Mouse (Mus musculus): ENCODE results near the gene Ermp1.

Gene Ermp1

DNA sequence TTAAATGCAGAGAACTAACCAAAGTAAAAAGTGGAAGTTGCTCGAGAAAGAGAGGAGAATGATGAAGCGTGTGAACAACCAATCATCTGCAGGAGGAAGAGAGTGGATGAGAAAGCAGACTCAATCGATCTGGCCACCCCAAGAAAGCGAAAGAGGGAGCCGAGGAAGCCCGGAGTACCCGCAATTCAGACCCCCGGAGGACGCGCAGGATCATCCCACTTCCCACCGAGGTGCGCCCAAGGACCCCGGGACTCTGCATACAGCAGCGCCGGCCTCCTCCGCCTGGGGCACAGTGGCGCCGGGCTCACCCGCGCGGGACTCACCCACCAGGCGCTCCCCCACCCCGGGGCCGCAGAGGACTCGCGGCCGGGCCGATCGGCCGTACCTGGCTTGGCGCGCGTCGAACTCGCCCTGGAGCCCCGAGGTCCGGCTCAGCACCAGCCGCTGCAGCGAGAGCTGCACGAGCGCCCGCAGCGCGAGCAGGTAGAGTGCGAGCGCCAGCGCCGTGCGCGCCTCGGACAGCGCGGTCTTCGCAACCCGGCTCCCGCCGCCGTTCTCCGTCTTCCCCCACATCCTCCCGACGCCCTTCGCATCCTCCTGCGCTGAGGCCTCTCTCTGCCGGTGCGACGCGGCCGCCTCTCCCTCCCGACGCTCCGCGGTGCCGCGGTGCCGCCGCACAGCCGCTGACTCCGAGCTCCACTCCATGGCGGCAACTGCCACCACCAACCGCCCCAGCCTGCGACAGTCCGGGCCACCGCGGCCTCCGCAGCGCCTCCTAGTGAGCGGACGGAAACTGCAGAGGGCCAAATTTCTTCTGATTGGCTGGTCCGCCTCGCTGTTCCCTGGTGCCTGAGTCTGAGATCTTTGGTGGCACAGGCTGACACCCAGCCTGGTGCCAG lies at the start of gene Ermp1:
Ermp1 (minus strand) TSS at position 765 of the 899 bp plus-strand sequence.
- DNase-seq (ENCODE audit: low read depth, low spot score) = peak; percentile 92

DNA sequence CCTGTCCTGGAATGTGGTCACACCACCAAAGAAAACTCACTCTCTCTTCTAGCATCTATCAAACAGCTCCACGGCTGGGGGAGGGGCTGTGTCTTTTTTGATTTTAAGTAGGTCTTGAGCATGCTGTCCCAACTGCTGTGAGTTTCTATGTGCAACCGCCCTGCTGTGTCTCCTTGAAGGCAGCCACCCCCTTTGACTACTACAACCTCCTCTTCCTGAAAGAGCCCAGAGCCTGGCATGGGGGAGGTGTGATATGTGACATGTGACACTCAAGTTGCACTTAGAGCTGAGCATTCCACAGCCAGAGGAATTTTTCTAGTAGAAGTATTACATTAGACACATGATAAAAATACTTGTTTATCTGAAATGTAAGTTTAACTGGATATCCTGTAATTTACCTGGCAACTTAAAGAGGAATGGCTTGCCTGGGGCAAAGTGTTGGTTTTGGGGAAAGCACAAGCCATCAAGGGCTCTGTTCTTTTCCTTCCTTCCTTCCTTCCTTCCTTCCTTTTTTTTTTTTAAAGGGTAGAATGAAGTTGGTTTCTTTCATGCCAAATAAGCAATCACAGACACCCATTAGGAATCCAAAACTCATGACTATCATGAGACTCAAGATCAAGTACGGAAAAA lies 49.1 kb upstream of the Ermp1 start, which contains the start of gene Mlana:
Mlana (plus strand) TSS at position 580 of the 630 bp plus-strand sequence.
- DNase-seq (ENCODE audit: low read depth, low spot score) = no peak

GRCm38 (mm10) chr19:29696840-29697239 lies 48.6 kb upstream of the Ermp1 start:
- no peak for DNase-seq (ENCODE audit: low read depth, low spot score)

GRCm38 (mm10) chr19:29696309-29696708 lies 48.1 kb upstream of the Ermp1 start:
- DNase-seq (ENCODE audit: low read depth, low spot score) = no peak

- no peak for DNase-seq (ENCODE audit: low read depth, low spot score)
Measured at GRCm38 (mm10) chr19:29695071-29695470, 46.9 kb upstream of the Ermp1 start.

DNA sequence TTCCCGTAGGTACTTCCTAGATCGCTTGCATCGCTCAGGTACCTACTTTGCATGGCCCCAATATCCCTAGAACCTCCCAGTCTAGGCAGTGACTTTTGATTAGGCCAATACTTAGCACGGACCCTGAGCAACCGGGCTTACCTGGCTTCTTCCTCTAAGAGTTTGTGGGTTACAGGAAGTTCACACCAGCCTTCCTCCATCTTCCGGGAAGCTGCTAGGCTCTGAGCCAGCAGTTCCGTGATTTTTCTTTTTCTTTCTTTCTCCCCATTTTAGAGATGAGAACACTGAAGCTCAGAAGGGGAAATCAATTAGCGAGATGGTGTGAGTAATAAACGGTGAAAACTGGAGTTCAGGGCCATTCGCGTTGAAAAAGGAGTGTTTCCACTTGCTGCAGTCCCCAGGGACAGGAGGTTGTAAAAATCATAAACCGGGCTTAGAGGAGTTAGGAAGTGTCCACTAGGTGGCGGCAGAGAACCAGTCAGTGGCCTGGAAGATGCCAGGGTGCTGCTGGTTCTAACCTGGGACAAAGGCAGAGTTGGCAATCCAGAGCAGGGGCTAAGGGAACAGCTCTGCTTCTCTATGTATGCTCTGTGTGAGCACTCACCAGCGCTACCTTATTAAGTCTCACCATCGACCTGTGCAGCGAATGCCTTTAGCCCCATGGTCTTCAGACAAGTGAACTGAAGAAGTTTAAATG lies 35.8 kb upstream of the Ermp1 start:
- peak; percentile 54 for DNase-seq (ENCODE audit: low read depth, low spot score)

GRCm38 (mm10) chr19:29680182-29681152 lies 32.3 kb upstream of the Ermp1 start:
- no peak for DNase-seq (ENCODE audit: low read depth, low spot score)

DNA sequence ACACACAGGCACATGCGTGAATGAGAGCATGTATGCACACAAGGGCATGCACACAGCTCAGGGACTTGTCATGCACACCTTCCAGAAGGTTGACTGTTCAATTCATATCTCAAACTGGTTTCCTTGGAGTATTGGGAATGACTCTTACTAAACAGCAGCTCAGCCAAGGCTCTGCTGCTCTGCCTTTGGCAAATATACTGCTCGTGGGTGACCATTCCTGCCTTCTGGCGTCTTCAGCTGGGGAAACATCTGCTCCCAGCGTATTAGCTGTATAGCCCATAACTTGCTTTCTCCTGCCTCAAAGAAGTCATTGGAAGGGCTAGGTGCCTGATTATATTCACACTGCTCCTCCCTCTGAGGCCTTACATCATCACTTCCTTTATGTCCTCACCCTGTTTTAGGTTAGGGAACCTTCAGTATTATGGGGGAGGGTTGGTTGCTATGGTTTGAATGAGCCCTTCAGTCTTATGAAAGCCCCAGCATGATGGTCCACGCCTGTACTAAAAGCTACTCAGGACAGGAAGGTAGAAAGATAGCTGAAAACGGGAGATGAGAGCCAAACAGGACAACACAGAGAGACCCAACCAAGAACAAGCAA lies 30.1 kb upstream of the Ermp1 start:
- DNase-seq (ENCODE audit: low read depth, low spot score) = no peak

GRCm38 (mm10) chr19:29676479-29677193 lies 28.4 kb upstream of the Ermp1 start:
- DNase-seq (ENCODE audit: low read depth, low spot score) = no peak

DNA sequence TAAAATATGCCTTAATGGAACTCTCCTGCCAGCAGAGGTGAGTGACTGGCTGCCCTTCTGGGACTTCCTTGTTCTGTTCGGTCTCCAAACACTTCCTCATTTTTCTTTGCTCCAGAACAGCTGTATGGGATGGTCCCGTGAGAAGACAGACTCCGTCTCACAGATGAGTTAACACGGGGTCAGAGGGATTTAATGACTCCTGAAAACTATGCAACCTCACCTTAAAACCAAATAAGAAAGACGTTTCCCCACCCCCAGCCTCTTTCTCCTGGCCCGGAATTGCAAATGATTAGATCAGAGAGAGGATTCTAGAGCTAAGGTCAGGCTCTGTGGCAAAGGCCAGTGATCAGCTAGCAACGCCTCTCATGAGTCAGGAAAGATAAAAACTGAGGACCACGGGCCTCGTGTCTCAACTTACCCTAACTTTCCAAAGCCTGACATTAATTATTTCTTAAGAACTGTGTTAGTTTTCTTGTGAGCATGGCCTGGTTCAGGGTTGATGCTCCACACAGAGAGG lies 27.4 kb upstream of the Ermp1 start:
- DNase-seq (ENCODE audit: low read depth, low spot score) = no peak

GRCm38 (mm10) chr19:29674946-29675345 lies 26.7 kb upstream of the Ermp1 start:
- no peak for DNase-seq (ENCODE audit: low read depth, low spot score)

- no peak for DNase-seq (ENCODE audit: low read depth, low spot score)
Measured at GRCm38 (mm10) chr19:29672660-29673059, 24.4 kb upstream of the Ermp1 start.

DNA sequence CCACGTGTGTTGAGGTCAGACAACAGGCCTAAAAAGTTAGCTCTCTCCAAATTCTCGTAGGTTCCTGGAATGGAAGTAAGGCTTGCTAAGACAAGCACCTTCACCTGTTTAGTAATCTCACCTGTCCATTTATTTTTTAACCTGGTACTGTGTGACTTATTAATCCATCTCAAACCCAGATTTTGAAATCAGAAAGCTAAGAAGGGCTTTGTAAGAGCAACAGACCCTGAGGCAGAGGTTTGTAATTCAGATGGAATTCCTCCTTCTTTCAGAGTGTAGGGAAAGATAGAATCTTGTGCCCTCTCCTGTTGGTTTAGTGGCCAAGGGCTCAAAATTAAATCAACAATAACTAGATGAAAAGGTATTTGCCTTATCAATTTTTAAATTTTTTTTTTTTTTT lies 22.9 kb upstream of the Ermp1 start:
- no peak for DNase-seq (ENCODE audit: low read depth, low spot score)

GRCm38 (mm10) chr19:29670247-29670646 lies 22.0 kb upstream of the Ermp1 start:
- DNase-seq (ENCODE audit: low read depth, low spot score) = no peak

DNA sequence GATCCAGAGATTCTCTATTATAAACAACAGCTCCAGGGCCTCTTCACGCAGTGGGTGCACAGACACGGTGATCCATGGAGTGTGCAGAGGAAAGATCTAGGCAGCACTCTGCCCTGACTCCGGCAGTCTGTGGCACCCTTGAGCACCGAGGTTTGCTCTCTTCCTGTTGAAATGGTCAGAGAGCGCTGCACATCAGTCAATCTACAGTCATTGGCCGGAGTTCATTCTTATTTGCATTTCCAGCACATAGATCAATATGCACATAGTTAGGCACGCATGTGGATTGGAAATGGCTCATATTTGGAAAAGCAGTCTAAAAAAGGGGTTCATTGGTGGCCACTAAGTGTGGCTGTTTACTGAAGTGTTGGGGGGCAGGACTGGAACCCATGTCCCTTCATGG lies 19.9 kb upstream of the Ermp1 start:
- DNase-seq (ENCODE audit: low read depth, low spot score) = no peak

GRCm38 (mm10) chr19:29666965-29667594 lies 18.9 kb upstream of the Ermp1 start:
- DNase-seq (ENCODE audit: low read depth, low spot score) = no peak

DNA sequence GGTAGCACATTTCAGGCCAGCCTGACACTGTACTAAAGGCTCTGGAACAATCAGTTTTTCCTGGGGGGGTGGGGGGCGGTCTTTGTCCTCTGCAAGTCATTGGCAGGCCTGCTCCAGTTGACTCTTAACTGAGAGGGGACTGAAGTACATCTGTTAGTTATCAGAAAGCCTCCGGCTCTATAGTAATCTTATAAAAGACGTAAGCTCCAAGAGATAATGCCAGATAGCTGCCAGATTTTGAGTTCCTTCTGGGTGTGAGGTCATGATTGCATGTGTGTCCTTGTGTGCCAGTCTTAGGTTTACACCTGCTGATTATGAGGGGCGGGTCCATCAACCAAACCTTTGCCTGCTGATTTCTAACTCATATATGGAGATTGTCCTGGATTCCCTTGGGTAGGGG lies 17.9 kb upstream of the Ermp1 start:
- DNase-seq (ENCODE audit: low read depth, low spot score) = no peak

DNA sequence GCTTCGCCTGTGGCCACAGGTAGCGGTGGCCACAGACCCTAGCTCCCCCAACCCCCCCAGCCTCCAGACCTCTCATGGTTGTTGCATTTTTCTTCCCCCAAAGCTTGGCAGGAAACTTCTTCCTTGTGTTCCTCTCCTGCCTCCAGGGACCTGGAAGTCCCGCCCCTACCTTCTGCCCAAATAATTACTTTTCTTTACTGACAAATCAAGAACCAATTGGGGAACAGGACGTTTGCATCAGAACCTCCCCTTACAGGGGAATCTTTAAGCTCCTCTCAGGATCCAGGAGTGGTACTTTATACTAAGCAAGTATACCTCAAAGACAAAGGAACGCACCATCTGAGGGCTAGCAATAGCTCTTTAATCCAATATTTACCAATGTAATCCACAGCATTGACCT lies 16.7 kb upstream of the Ermp1 start:
- DNase-seq (ENCODE audit: low read depth, low spot score) = no peak

DNA sequence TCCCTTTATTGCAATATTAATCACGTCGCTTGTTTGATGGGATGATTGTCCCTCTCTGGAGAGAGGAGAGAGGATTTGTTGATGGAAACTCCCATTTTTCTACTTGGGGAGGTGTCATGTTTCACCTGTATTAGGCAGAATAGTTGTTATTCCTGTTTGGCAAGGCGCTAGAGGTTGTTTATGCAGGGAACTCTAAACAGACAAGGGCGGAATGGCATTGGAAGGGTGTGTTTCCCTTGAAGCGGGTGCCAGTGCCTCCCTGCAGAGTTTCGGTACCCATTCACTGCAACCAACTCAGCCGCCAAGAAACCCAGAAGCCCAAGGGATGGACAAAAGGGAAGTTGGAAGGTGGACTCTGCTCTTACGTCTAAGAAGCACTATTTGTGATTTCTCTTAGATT lies 15.6 kb upstream of the Ermp1 start:
- no peak for DNase-seq (ENCODE audit: low read depth, low spot score)
